In genomic region chr16:77596556-77596955, GRCm38 (mm10) we compare ENCODE assay signal across 11 mouse cellular contexts. TPM values are rescaled to one million over a fixed set of nuclear protein-coding genes. Genes with fewer than 3 reads are reported as not detected.
DNase-seq lines count a peak whose midpoint lies in the region; ATAC-seq and TF ChIP-seq lines count a peak whose summit lies in the region.
"Had no signal": no experiment of that assay in that cellular context is flagged by ENCODE, and none has a peak within 500 bp of the region (broad histone marks: within the 10 kb centered on the region; RNA-seq: fewer than 3 reads in every experiment).

No protein-coding gene starts in this region.

- H3K9me3 ChIP-seq in lung, postnatal 0 days (ENCODE audit: low read length): no peaks in the 10 kb centered on the region
- H3K9me3 ChIP-seq: embryonic facial prominence, embryonic 12.5 days; lung, embryonic 15.5 days had no signal

- no peak for ATAC-seq in lung, postnatal 0 days

- H3K4me3 ChIP-seq in lung, postnatal 0 days (ENCODE audit: low read depth, low read length): no peak overlapping the region
- H3K4me3 ChIP-seq: embryonic facial prominence, embryonic 12.5 days; lung, embryonic 15.5 days had no signal

- no peak overlapping the region for H3K9ac ChIP-seq in lung, postnatal 0 days (replicated peaks; ENCODE audit: low read depth)
- H3K9ac ChIP-seq: embryonic facial prominence, embryonic 12.5 days; lung, embryonic 15.5 days had no signal

- no peak overlapping the region for H3K27ac ChIP-seq in lung, postnatal 0 days (ENCODE audit: low read length)
- H3K27ac ChIP-seq: embryonic facial prominence, embryonic 12.5 days; lung, embryonic 15.5 days had no signal

- no peak for TF ChIP-seq EP300 in lung, postnatal 0 days (IDR thresholded peaks at IDR 0.05)

- H3K27me3 ChIP-seq in lung, postnatal 0 days (replicated peaks; ENCODE audit: insufficient read depth, low read length): no peaks in the 10 kb centered on the region
- H3K27me3 ChIP-seq: embryonic facial prominence, embryonic 12.5 days; lung, embryonic 15.5 days had no signal

- H3K4me2 ChIP-seq in lung, postnatal 0 days (replicated peaks; ENCODE audit: low read depth, low read length): 0 out of 2 replicates have a peak overlapping the region, but pooled peaks have one; percentile 14
- H3K4me2 ChIP-seq: embryonic facial prominence, embryonic 12.5 days; lung, embryonic 15.5 days had no signal

- WGBS in lung, postnatal 0 days: 93% methylated on average over 5 of the region's 5 CpGs

- no peaks in the 10 kb centered on the region for H3K36me3 ChIP-seq in lung, postnatal 0 days (ENCODE audit: insufficient read depth, low read length)
- H3K36me3 ChIP-seq: lung, embryonic 15.5 days had no signal

- H3K4me1 ChIP-seq in lung, postnatal 0 days (ENCODE audit: insufficient read depth, low read depth, low read length): no peaks in the 10 kb centered on the region

- TF ChIP-seq CTCF in lung, postnatal 0 days (IDR thresholded peaks at IDR 0.05): no peak

- DNase-seq in lung, postnatal 0 days (ENCODE audit: low spot score): no peak
- no peak for DNase-seq in lung, postnatal 4 days
- peak; percentile 61 to 72 for DNase-seq in cerebellum, postnatal 14 days
- DNase-seq in layer of hippocampus, postnatal 10 days (ENCODE audit: low spot score in 2 of 2): peak; percentile 42 to 59
- DNase-seq in right cerebral cortex, postnatal 4 days: peak; percentile 29
- DNase-seq in liver: no peak
- no peak for DNase-seq in adrenal gland, postnatal 36 days

RNA-seq across cellular contexts. Expression of gene Gm11146, which starts 5.3 kb away (rescaled TPM):
- not detected in 2 replicates for polyA plus RNA-seq in lung, postnatal 0 days (2015; fragmentation: Nextera tagmentation; extraction: Ambion mirVana)
- total RNA-seq in layer of hippocampus, postnatal 10 days (2021): not detected
- not detected for total RNA-seq in adrenal gland, postnatal 36 days (2021)
- polyA plus RNA-seq: embryonic facial prominence, embryonic 12.5 days; intestine, embryonic 14.5 days; lung, embryonic 15.5 days; stomach, embryonic 14.5 days had no signal

Comparison
In these comparisons a context has a peak if more than half of its experiments do, and no peak if none do; other contexts are left out.
1. DNase-seq: peak in cerebellum, postnatal 14 days (2 of 2), layer of hippocampus, postnatal 10 days (2 of 2) and right cerebral cortex, postnatal 4 days (single experiment); none in lung, postnatal 0 days (single experiment), lung, postnatal 4 days (0 of 2), liver (single experiment) and adrenal gland, postnatal 36 days (0 of 2).